Mouse (Mus musculus) MN1 (cell line): ENCODE data around the gene Cenps.
"Not testable (repeated sequence)": the region's sequence is repeated elsewhere in the genome, so short reads cannot be mapped to it uniquely, and the experiment has no call there.

Experiments used
- DNase-seq: peaks from one replicate; pipeline ENCODE4 v3.0.0-alpha.2; 2016; ENCODE audit warnings: low spot score

Gene Cenps

GRCm38 (mm10) chr4:149119978-149120562 is 17.4 kb downstream of the Cenps start:
- not testable (repeated sequence) for DNase-seq

DNA sequence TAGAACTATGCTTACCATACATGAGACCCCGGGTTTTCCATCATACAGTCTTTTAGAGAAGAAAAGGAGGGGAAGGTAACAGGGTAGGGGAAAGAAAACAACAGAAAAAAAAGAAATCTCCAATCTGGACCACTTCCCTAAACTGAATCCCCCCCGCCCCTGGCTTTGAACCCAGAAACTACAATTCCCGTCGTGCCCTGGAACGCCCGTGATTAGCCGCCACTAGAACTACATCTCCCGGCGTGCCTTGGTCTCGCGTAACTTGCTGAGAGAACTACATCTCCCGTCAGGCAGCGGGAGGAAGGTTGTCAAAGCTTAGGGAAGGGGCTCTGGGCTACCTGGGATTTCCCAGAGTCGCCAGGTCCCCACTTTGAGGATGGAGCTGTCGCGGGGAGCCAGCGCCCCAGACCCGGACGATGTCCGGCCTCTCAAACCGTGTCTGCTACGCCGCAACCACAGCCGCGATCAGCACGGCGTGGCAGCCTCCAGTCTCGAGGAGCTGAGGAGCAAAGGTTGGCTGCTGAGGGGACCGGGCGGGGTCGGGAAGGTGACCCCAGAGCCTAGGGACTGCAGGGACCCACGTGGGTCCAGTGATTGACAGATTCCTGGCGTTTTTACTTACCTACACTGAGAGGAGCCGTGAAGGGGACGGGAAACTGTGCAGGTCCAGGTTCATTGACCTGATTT is 33.4 kb downstream of the Cenps start, which contains the start of gene Dffa:
Gene Dffa (plus strand): TSS at position 272 of the 687 bp plus-strand sequence.
- DNase-seq = peak; percentile 92

- DNase-seq = peak; percentile 38
Observed at GRCm38 (mm10) chr4:149101456-149101855, 36.0 kb downstream of the Cenps start.

GRCm38 (mm10) chr4:149100449-149100848 is 37.0 kb downstream of the Cenps start:
- DNase-seq = not testable (repeated sequence)

DNA sequence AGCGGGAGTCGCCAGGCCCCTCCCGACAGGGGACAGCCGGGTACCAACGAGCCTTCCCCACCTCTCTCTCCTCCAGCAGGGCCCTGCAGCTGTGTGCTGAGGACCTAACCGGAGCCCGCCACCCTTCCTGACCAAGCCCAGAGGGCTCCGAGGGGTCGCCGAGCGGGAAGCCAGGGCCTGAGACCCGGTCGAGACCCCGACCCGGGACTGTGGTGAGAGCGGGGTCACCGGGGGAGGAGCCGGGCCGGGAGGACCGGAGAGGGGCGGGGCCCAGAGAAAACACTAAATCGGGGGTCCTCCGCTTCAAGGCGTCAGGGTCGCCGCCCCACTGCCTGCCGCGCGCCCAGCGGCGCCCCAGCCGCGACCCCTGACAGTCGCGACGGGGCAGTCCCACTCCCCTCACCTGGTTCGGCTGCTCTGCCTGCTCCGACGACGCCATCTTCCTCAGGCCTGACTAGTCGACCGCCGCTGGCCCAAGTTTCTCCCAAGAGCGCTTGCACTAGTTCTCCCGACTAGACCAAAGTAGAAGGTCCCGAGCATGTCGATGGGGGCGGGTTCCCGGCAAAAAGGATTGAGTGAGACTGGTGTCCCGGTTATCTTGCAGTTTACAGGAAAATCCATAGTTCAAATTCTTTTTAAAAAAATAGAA is 37.9 kb downstream of the Cenps start, which contains the start of gene Pex14:
Gene Pex14 (minus strand): TSS at position 508 of the 649 bp plus-strand sequence.
- DNase-seq = peak; percentile 92

GRCm38 (mm10) chr4:149098571-149098970 is 38.9 kb downstream of the Cenps start:
- DNase-seq = no peak

DNA sequence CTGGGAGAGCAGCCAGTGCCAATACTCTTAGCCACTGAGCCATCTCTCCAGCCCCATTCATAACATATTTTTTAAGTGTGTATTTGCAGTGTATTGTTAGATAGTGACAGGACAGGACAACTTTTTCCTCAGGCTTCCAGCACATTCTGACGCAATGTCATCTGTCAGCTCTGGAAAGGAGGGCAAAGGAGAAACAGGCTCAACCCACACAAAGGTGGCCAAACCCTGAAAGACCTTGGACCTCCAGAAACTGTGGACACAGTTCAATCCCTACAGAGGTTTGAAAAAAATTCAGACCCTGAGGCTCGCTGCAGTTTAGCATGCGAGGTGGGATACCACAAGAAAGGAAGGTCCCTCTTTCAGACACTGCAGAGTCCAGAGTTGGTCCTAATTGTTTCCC is 39.5 kb downstream of the Cenps start:
- no peak for DNase-seq

- no peak for DNase-seq
Observed at GRCm38 (mm10) chr4:149091364-149091763, 46.1 kb downstream of the Cenps start.

DNA sequence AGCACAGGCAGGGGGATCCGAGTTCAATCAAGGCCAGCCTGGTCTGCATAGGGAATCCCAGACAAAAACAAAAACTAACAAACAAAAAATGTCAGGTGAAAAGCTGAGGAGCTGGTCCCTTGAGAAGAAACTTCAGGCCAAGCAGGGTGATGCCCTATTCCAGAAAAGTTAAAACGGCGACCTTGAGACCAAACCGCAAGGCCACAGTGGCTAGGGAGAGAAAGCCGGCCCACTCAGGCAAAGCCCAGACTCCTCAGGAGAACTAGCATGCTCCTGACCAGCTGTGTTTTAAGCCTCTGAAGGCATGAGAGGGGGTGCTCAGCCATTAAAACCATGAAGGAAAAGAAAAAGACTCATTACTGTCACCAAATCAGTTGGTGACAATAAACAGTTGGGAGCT is 52.0 kb downstream of the Cenps start:
- DNase-seq = no peak

- DNase-seq = peak; percentile 79
Observed at GRCm38 (mm10) chr4:149081528-149081927, 55.9 kb downstream of the Cenps start.

DNA sequence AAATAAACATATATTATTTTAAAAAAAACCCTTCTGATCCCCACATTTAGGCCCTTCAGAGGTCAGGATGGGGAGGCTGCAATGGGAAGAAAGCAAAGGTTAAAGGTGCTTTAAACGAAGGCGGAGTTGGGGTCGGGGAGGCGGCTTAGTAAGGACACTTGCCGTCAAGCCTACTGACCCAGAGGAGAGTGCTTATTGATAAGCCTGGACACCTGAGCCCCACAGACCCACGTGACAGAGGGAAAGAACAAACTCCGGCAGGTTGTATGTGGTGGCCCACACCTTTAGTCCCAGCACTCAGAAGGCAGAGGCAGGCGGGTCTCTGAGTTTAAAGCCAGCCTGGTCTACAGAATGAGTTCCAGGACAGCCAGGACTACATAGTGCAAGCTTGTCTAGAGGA is 57.3 kb downstream of the Cenps start:
- DNase-seq = no peak

DNA sequence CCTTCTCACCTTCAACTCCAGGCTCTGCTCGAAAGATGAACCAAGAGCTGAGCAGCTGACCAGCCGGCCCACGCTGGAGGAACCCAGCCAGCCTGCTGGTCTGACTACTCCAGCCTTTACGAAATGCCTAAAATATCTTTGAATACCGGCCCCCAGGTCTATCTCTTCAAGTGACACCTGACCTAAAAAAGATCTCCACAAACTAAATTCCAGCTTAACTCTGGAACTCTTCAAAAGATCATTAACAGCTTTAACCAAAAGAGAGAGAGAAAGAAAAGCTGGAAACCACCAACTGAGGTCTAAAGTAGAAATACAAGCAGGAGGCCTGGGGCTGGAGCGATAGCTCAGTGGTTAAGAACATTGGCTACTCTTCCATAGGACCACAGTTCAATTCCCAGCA is 57.8 kb downstream of the Cenps start:
- no peak for DNase-seq

GRCm38 (mm10) chr4:149078261-149078660 is 59.2 kb downstream of the Cenps start:
- no peak for DNase-seq
